Mouse (Mus musculus): Measurements from ENCODE around the gene Ppp1r14a. TPM values are rescaled to one million over a fixed set of nuclear protein-coding genes. Genes with fewer than 3 reads are reported as not detected.

Ppp1r14a gene
- total RNA-seq, 2 experiments from 2014 or later = 3.6 to 4.9 TPM

DNA sequence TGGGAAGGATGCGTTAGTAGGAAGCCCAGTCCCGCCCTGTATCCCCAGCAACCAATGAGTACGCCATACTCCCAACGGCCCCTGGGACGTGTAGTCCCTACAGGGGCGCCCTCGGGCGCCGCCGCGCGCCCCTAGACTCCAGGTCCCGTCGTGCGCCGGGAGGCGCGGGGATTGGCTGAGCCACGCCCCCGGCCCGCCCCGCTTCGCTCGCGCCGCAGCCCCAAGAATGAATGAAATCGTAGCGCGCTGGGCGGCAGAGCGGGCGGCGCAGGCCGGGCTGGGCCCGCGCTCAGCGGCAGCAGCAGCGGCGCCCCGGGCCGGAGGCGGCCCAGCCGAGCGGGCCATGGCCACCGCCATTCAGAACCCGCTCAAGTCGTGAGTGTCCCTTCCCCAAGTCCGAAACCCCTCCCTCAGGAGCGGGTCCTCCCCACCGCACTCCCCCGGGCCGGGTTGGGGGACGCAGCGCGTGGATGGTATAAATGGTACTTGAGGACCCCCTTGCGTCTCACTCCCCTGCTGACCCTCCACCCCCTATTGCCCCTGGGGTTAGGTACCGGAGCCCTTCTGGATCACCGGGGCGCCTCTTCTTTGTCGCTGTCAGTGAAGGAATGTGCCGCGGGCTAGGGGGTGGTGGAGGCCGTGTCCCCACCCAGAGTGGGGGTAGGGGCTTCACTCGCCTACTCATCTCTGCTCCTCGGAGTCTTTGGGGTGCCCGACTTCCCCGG lies 14.8 kb downstream of the Ppp1r14a start, which contains the start of gene Dpf1:
Dpf1 (plus strand) TSS at position 214 of the 725 bp plus-strand sequence.
- DNase-seq = peak; percentile 86 to 88

DNA sequence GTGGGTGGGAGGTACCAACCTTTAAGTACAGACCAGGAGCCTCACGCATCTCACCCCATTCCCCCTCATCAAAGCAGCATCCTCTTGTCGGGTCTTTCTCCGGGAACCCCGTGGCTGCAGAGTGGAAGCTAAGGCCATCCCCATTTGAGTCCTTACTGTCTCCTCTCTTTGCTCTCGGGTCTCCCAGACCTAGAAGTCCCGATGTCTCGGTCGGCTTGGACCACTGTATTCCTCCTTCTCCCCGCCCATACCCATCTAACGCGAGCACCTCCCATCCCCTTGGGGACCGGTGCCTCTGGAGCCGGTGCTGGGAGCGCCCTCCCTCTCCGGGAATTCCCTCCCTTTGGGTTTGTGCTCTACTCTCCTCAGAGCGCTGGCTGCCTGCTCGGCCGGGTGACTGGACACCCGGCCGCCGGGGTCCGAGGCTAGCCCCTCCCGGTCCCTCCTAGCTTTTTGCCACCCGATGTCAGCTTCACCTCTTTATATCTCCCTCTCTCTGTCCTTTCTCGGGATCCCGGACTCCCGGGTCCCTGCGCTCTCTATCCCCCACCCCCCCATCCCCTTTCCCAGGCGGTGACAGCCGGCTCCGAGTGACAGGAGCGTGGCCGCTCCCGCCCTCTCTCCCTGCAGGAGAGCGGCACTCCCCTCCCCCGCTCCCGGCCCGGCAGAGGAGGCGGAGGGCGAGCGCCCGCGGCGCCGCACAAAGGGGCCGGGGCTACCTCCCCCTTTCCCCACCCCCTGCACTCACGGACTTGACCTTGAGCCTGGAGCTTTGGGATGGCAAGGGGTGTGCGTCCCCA lies 15.6 kb downstream of the Ppp1r14a start:
- DNase-seq = no peak

DNA sequence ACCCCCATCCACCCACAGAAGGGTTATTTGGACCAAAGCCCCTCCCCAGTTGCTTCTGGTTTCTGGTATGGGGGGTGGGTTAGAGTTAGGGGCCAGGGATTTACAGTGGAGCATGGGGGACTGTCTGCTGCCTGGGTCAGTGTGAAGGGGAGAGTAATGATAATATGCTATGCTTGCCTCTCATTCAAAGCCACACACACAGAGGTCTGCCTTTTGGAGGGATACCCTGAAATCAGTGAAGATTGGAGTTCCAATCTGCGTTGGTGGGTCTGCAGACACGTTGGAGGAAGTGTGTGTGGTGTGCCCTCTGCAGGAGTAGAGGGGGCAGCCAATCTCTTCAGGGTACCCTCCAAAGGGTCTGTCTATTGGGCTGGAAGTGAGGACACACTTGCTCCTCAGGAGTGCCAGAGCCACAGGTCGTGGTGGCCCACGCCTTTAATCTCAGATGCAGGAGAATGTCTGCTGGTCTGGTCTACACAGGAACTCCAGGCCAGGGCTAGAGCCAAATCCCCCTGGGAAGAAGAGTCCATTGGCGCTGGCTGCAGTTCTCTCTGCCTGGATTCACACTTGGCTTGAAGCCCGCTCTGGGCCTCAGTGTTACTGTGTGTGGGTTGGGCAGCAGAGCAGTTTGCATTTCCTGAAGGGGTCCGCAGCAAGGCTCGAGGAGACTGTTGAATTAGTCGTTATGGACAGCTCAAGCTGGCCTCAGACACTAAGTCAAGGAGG lies 16.3 kb downstream of the Ppp1r14a start:
- DNase-seq = no peak

- no peak for DNase-seq
Observed at GRCm38 (mm10) chr7:29306108-29306507, 17.0 kb downstream of the Ppp1r14a start.

- no peak for DNase-seq
Observed at GRCm38 (mm10) chr7:29306619-29307018, 17.5 kb downstream of the Ppp1r14a start.

GRCm38 (mm10) chr7:29307350-29308104 lies 18.4 kb downstream of the Ppp1r14a start:
- peak; percentile 95 for DNase-seq

DNA sequence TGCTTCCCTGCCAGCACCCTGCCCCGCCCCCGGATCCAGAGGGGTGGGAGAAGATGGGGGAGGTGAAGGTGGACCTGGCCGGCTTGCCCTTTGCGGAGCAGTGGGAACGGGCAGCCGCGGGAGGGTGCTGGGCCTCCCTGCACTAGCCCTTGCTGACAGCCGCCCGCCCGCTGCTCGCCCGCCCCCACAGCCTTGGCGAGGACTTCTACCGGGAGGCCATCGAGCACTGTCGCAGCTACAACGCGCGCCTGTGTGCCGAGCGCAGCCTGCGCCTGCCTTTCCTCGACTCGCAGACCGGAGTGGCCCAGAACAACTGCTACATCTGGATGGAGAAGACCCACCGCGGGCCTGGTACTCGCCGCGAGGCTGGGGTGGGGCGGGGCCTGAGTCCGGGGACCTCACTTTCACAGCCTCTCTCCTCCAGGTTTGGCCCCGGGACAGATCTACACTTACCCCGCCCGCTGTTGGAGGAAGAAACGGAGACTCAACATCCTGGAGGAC lies 20.2 kb downstream of the Ppp1r14a start:
- peak; percentile 64 to 69 for DNase-seq

GRCm38 (mm10) chr7:29309749-29310148 lies 20.6 kb downstream of the Ppp1r14a start:
- DNase-seq = no peak

DNA sequence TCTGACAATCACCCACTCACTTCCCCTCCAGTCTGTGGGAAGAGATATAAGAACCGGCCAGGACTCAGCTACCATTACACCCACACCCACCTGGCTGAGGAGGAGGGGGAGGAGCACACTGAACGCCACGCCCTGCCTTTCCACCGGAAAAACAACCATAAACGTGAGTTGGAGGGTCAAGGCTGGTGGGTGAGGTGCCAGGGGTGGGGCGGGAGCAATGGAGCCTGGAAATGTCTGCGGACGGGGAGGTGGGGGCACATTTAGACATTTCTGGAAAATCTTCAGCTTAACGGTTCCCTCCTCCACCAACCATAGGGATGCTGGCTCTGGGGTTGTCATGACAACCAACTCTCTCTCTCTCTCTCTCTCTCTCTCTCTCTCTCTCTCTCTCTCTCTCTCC lies 23.9 kb downstream of the Ppp1r14a start:
- DNase-seq = no peak

DNA sequence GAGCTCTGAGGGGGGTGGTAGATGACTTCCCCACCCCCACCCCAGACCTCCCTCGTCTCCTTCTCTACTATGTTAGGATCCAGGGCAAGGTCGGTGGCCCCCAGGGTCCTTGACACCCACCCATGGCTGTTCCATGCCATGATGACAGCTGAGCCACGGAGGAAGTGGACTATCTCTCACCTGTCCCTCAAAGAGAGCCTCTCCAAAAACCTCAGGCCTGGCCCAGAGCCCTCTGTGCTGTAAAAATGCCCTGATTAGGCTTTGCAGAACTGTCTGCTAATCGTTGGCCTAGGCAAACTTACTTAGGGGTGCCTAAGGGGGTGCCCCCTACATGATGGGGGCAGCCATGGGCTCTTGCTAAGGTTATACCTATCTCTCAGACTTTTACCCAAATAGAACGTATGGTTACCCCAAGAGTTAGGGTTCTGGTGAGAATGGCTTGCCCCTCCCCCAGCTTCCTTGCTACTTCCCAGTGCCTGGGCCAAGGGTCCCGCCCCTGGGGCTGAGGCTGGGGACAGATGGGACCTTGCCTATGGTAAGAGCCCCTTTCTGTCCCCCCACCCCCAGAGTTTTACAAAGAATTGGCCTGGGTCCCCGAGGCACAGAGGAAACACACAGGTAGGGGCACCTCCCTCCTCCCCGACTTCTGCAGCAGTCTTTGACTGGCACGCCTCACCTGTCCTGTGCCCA lies 24.6 kb downstream of the Ppp1r14a start:
- DNase-seq = no peak

GRCm38 (mm10) chr7:29314844-29315628 lies 25.9 kb downstream of the Ppp1r14a start:
- no peak for DNase-seq

DNA sequence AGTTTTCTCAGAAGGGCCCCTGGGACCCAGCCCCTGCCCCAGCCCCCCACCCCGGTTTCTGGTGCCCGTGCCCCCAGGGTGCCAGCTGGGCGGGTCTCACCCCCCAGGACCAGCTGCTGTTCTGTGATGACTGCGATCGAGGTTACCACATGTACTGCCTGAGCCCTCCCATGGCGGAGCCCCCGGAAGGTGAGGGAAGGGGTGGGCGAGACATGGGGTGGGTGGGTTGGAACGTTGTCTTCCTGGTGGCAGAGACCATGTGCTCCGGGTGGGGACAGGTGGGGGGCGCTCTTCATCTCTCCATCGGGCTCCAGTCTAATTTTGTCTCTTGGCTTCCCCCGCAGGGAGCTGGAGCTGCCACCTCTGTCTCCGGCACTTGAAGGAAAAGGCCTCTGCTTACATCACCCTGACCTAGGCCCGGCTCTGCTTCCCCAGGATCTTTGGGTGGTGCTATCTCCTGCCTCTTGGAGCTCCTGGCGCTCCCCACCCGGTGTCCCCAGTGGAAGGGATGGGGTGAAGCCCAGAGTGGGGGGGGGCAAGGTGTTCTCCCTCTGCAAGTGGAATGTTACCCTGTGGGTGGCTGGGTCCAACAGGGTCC lies 27.1 kb downstream of the Ppp1r14a start:
- DNase-seq = no peak

DNA sequence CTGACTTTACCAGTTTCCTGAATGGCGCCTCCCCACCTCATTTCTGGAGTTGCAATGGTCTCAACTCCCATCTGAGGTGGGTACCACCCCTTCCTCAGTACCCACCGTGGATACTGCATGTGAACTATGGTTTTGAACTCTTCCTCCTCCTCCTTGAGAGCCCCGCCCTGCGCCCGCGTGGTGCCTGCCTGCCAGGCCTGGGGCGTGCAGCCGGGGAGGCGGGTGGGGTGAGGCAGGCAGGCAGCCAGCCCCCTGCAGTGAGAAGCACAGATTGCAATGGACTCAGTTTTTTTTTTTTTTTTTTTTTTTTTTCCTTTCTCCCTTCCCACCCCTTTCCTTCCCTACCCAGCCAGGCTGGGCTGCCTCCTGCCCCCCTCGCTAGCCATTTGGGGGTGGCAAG lies 27.9 kb downstream of the Ppp1r14a start:
- peak in 1 of 2 experiments; percentile 21 for DNase-seq

DNA sequence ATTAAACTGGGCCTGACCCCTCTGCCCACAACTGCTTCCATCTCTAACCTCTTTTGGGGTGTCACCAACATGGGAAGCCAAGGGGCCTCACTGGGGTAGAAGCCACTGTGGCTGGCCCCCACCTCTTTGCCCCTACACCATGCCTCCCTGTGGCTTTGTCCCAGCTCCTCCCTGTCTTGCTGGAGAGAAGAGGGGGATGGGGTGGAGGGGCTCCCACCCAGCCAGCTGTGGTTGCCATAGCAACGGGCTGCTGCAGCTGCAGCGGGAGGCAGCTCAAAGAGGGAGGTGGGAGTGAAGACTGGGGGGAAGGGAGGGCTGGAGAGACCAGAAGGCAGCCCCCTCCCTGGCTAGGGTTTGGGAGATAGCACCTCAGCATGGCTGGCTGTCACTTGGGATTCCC lies 28.4 kb downstream of the Ppp1r14a start:
- DNase-seq = no peak

- no peak for DNase-seq
Observed at GRCm38 (mm10) chr7:29318115-29318911, 29.2 kb downstream of the Ppp1r14a start.

DNA sequence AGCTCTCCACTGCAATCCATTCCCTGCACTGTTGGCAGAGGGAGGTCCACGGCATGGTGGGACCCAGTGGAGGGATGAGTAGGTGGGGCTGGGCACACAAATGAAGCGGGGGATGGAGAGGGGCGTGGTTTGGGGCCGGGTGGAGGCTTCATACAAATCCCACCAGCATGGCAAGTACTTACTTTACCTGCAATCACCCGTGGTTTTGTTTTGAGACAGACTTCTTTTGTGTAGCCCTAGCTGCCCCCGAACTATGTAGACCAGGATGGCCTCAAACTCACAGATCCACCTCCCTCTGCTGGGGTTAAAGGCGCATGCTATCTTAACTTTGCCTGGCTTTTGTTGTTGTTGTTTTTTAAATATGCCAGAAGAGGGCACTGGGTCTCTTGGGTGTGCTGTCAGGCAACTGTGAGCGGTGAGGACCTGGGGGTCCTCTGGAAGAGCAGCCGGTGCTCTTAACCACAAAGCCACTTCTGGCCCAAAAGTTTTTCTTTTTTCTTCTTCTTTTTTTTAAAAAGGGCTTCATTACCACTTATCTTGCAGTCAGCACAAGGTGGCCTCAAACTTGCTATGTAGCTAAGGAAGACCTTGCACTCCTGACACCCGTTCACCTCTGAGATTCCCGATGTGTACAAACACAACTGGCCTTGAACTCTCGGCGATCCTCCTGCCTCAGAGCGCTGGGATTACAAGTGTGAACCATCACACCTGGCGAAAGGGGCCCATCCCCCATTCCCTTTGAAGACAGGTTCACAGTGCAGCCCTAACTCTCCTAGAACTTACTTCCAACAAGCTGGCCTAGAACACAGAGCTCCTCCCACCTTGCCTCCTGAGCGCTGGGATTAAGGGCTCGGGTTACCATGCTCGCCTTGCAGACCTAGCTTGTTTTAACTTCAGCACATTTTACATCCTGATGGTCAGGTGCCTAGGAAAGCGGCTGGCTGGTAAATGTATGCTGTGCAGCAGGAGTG lies 30.5 kb downstream of the Ppp1r14a start:
- DNase-seq = no peak

- DNase-seq = no peak
Observed at GRCm38 (mm10) chr7:29327087-29327486, 38.0 kb downstream of the Ppp1r14a start.

GRCm38 (mm10) chr7:29328984-29329383 lies 39.9 kb downstream of the Ppp1r14a start:
- no peak for DNase-seq

Measured in adrenal gland, postnatal 36 days (tissue).